Mouse (Mus musculus) ES-CJ7 (cell line): ENCODE results near the gene Casp8.
A peak's percentile ranks its signal among the peaks of the same experiment; 100 is the strongest.
"Not testable (repeated sequence)": the region's sequence is repeated elsewhere in the genome, so short reads cannot be mapped to it uniquely, and the experiment has no call there.

Experiments used
- DNase-seq: peaks from one replicate; pipeline ENCODE4 v3.0.0; 2011; ENCODE audit warnings: low read depth, low spot score

Casp8 gene

GRCm38 (mm10) chr1:58800644-58801043, 5.5 kb downstream of the Casp8 start:
- not testable (repeated sequence) for DNase-seq

DNA sequence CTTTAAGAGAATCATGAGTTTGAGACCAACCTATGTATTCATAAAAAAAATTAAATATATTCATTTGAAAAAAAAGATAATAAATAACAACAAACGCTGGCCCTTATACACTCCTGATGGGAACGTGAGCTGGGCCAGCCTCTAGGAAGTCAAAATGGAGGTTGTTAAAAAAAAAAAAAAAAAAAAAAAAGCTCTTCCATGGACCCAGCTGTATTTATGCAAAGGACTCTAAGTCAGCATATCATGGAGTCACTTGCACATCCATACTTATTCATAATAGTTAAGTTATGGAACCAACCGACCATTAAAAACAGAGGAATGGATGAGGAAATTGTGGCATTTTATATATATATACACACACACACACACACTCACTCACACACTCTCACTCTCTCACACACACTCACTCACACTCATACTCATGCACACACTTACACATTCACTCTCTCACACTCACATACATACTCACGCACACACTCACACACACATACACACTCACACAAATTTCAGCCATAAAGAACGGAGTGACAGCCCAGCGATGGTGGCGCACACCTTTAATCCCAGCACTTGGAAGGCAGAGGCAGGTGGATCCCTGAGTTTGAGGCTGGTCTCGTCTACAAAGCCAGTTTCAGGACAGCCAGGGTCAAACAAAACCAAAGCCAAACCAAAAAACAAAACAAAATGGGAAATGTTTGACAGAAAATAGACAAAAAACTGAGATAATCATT, 6.5 kb downstream of the Casp8 start:
- DNase-seq = no peak

GRCm38 (mm10) chr1:58802322-58803273, 7.4 kb downstream of the Casp8 start:
- peak; percentile 53 for DNase-seq

DNA sequence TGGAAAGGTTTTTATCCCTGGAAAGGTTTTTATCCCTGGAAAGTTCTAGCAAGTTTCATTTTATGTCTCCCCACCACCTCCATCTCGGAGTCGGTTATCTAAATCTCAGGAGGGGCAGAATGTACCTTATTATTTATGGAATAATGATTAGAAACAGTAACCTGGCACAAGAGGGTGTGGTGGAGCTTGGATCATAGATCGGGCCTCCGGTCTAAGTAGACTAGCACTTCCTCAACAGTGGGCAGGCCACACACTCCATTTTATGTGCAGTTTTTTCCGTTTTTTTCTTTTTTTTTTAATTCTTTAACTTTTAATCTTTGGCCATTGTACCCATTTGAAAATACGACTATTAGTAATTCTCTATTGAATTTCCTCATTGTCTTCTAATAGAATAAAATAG, 8.4 kb downstream of the Casp8 start:
- no peak for DNase-seq

- no peak for DNase-seq
Observed at GRCm38 (mm10) chr1:58806651-58807050, 11.5 kb downstream of the Casp8 start.

DNA sequence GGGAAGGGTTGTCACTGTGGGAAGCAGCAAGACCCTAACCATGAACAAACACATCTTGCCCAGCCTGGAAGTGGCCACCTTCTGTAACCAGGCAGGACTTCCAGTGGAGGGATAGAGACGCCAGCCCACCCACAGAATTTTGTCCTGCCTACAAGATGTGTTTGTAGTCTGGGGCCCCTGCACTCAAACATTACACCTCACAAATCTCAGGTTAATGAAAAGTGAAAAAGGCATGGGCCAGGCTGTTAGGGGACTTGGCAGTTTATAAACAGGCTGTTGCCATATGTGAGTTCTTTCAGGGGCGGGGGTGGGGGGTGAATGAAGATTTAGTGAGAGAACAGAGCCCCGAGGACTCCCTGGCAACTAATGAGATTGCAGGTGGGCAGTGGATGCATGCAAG, 31.1 kb downstream of the Casp8 start:
- no peak for DNase-seq

- no peak for DNase-seq
Observed at GRCm38 (mm10) chr1:58830741-58831140, 35.6 kb downstream of the Casp8 start.

- no peak for DNase-seq
Observed at GRCm38 (mm10) chr1:58832198-58832597, 37.0 kb downstream of the Casp8 start.

DNA sequence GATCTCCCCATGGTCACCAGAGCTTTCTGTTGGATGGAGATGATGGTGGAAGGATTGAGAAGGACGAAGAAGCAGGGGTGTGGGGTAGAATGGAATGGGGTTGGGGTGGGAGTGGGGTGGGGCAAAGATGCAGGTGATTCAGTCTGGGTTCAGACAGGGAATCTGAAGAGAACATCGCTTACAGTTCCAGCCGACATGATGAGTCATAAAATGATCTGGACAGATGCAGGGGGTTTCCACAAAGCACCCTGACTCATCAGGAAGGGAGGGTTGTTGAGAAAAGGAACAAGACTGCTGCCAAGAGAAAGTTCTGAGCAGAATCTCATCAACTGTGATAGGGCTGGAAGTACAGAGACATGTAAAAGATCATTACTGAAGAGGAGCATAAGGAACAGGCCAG, 61.6 kb downstream of the Casp8 start:
- DNase-seq = not testable (repeated sequence)

- not testable (repeated sequence) for DNase-seq
Observed at GRCm38 (mm10) chr1:58859131-58859530, 64.0 kb downstream of the Casp8 start.

DNA sequence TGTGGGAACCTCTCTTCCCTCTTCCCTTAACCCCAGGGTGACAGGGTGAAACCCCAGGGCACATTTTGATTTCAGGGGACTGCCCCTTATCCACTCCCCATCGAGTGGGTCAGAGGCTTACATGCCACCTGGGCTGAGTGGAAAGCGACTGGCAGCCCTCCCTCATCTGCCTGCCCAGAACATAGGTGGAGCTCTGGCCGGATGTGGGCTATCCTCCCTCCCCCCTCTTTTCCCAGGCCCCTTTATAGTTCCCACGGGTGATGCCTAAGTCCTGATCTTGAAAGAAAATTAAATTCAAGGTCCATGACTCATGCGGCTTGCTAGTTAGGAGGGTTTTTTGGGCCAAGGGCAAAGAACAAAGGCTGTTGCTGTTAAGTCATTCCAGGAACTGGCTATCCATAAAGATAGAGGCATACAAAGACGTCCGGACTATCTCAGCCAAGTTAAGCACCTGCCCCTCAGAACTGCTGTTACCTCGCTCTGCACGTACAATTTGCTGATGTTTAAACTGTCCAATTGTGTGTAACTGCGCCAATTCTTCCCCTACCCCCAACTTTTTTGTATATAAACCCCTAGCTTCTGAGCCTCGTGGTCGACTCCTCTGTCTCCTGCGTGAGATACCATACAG, 64.7 kb downstream of the Casp8 start:
- DNase-seq = not testable (repeated sequence)

DNA sequence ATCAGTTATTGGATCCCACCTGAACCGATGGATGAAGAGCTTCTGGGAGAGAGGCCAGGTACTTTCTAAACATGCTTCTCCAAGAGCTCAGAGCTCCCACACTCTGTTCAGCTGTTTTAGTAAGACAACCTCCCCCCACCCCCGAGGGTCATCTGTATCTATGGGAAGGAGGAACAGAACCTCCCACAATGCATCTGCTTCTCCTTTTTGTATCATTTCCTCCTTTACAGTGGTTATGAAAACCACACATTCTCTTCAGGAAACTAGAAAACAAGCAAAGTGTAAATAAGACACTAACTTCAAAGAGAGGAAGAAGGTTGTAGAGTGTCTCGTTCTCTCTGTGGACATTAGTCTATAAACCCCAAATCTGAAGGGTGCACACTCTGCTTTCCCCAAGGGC, 65.4 kb downstream of the Casp8 start:
- DNase-seq = not testable (repeated sequence)

DNA sequence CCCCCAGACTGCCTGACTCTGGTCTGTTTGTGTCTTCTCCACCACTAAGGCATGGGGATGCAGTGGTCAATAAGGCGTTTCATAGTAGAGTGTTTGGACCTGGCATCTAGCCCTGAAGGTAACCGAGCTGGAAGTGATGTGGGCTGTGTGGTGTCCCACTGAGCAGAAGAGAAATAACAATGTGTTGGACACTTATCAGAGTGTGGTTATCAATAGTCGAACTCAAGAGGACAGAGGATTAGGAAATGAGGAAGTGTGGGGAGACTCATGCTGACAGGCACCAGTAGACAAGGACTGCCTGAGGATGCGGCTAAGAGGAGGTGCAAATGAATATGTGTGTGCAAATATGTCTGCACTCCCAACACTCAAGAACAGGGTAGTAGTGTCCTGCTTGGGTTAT, 81.3 kb downstream of the Casp8 start:
- not testable (repeated sequence) for DNase-seq

DNA sequence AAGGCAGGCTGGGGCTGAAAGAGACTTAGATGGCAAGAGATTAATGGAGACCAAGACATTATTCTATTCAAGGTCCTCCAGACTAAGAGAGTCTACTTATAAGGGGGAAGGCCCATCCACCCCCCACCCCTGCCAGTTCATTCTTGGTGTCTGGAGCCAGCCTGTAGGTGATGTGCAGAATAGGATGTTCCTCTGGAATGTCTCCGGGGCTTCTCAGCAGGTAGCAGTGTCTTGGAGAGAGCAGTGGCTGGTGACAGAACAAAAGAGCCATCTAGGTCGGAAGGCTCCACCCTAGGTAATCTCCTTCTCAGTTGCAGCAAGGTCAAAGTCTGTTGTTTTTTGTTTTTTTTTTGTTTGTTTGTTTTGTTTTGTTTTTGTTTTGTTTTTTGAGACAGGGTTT, 84.1 kb downstream of the Casp8 start:
- DNase-seq = peak; percentile 67

GRCm38 (mm10) chr1:58883279-58883678, 88.1 kb downstream of the Casp8 start:
- DNase-seq = not testable (repeated sequence)

GRCm38 (mm10) chr1:58885646-58886045, 90.5 kb downstream of the Casp8 start:
- peak; percentile 64 for DNase-seq

- DNase-seq = peak; percentile 77
Observed at GRCm38 (mm10) chr1:58889826-58890546, 94.8 kb downstream of the Casp8 start.

- not testable (repeated sequence) for DNase-seq
Observed at GRCm38 (mm10) chr1:58890697-58891290, 95.6 kb downstream of the Casp8 start.

DNA sequence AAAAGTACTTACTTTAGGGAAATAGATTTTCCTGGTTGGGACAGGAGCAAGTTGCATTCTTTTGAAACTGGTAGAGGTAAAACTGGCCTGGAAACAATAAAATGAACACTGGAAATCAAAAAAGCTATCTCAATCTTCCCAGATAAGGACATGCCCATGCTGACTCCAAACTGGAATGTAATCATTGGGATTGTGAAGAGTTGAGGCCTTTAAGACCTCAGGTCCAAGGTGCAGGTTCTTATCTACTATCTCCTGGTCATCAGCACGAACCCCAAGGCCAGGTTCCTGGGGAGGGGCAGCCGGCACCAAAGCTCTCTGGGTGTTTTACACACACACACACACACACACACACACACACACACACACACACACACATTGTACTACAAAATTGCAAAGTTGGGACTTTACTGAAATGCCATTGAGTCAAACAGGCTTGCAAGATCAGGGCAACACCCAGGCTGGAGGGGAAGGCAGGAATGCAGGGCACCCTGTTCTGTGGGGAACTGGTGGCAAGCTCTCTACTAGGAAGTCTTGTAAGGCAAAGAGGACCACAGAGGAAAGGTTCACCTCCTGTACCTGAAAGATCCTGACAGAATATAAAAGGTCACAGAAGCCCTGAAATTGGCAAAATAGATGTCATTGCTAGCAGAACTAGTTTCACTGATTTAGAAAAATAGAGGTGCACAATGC, 96.5 kb downstream of the Casp8 start:
- not testable (repeated sequence) for DNase-seq

DNA sequence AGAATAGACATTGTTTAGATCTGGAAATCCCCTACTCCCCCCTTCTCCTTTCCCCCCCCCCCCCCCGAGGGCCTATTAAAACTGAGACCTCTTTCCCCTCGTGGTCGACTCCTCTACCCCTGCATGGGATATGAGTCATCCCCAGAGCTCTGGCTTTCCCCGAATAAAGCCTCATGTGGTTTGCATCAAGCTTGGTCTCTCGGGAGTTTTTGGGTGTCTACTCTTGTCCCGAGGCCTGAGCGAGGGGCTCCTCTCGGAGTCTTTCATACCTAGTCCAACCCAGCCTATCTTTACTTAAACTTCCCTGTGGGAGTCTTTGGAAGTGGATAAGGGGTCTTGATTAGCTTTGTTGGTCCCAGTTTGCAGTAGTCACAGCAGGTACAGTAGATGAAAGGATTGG, 97.2 kb downstream of the Casp8 start:
- DNase-seq = not testable (repeated sequence)
